18 mouse cellular contexts compared by ENCODE assay signal in the genomic region with DNA sequence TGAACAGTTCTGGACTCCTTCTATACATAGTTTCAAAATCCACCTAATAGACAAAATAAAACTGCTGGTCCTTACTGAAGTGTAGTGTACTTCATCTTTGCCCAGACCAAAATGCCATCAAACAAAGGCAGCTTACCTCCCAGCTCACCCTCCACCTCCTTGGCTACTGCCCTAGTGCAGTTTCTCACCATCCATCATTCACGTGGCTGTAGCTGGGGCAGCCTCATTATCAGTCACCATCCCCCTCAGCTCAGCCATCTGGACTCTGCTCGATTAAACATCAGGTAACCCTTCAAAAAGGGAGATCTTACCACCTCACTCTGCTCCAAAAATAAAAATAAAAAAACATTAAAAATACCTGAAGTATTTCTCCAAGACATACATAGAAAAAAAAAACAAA.
DNase-seq lines count a peak whose midpoint lies in the region; ATAC-seq lines count a peak whose summit lies in the region.
"Had no signal": no experiment of that assay in that cellular context is flagged by ENCODE, and none has a peak within 500 bp of the region (broad histone marks: within the 10 kb centered on the region; RNA-seq: fewer than 3 reads in every experiment).

No protein-coding gene starts in this region.

- no peaks in the 10 kb centered on the region for H3K9me3 ChIP-seq in forebrain, embryonic 15.5 days
- no peaks in the 10 kb centered on the region for H3K9me3 ChIP-seq in forebrain, embryonic 12.5 days
- no peaks in the 10 kb centered on the region for H3K9me3 ChIP-seq in forebrain, embryonic 16.5 days (ENCODE audit: control insufficient read depth, low read length)
- H3K9me3 ChIP-seq in neural tube, embryonic 15.5 days (replicated peaks): no peaks in the 10 kb centered on the region
- H3K9me3 ChIP-seq: embryonic facial prominence, embryonic 10.5 days had no signal

- H3K27ac ChIP-seq in forebrain, embryonic 15.5 days (replicated peaks): peak overlapping the region; percentile 47; the same call in 1 of the 2 replicates
- H3K27ac ChIP-seq in forebrain, embryonic 12.5 days: no peak overlapping the region
- H3K27ac ChIP-seq in forebrain, embryonic 16.5 days (ENCODE audit: low read length): no peak overlapping the region; the same call in 1 of the 2 replicates
- H3K27ac ChIP-seq in neural tube, embryonic 15.5 days (replicated peaks): no peak overlapping the region
- H3K27ac ChIP-seq: embryonic facial prominence, embryonic 10.5 days; hindbrain, embryonic 14.5 days had no signal

- no peak overlapping the region for H3K4me3 ChIP-seq in forebrain, embryonic 15.5 days
- H3K4me3 ChIP-seq in forebrain, embryonic 12.5 days (replicated peaks): no peak overlapping the region
- no peak overlapping the region for H3K4me3 ChIP-seq in forebrain, embryonic 16.5 days (replicated peaks; ENCODE audit: low read length)
- H3K4me3 ChIP-seq in neural tube, embryonic 15.5 days (replicated peaks): no peak overlapping the region
- H3K4me3 ChIP-seq: embryonic facial prominence, embryonic 10.5 days had no signal

- H3K27me3 ChIP-seq in forebrain, embryonic 15.5 days: no peaks in the 10 kb centered on the region
- H3K27me3 ChIP-seq in forebrain, embryonic 12.5 days: no peaks in the 10 kb centered on the region
- no peaks in the 10 kb centered on the region for H3K27me3 ChIP-seq in forebrain, embryonic 16.5 days (replicated peaks; ENCODE audit: control insufficient read depth, insufficient read depth, low read length)
- H3K27me3 ChIP-seq in neural tube, embryonic 15.5 days (replicated peaks): no peaks in the 10 kb centered on the region

- intact Hi-C loops in left cerebral cortex, postnatal 4 days (cut with DNase I): no loop called here
- intact Hi-C loops in left cerebral cortex, postnatal 36 days (cut with DNase I): no loop called here

- no peaks in the 10 kb centered on the region for H3K36me3 ChIP-seq in forebrain, embryonic 15.5 days
- no peaks in the 10 kb centered on the region for H3K36me3 ChIP-seq in forebrain, embryonic 12.5 days (replicated peaks)
- H3K36me3 ChIP-seq in forebrain, embryonic 16.5 days (ENCODE audit: control insufficient read depth, insufficient read depth): no peaks in the 10 kb centered on the region
- H3K36me3 ChIP-seq in neural tube, embryonic 15.5 days: no peaks in the 10 kb centered on the region
- H3K36me3 ChIP-seq: embryonic facial prominence, embryonic 10.5 days had no signal

- H3K9ac ChIP-seq in forebrain, embryonic 15.5 days (replicated peaks): no peak overlapping the region
- H3K9ac ChIP-seq in forebrain, embryonic 12.5 days: no peak overlapping the region
- H3K9ac ChIP-seq in forebrain, embryonic 16.5 days (replicated peaks; ENCODE audit: low read depth, low read length): no peak overlapping the region
- no peak overlapping the region for H3K9ac ChIP-seq in neural tube, embryonic 15.5 days (replicated peaks)
- H3K9ac ChIP-seq: hindbrain, embryonic 14.5 days had no signal

- peaks cover 5% of the 10 kb centered on the region; the same call in 1 of the 2 replicates for H3K4me1 ChIP-seq in forebrain, embryonic 15.5 days
- no peaks in the 10 kb centered on the region for H3K4me1 ChIP-seq in forebrain, embryonic 12.5 days
- H3K4me1 ChIP-seq in forebrain, embryonic 16.5 days (replicated peaks; ENCODE audit: control insufficient read depth, insufficient read depth, low read length): no peaks in the 10 kb centered on the region
- no peaks in the 10 kb centered on the region for H3K4me1 ChIP-seq in neural tube, embryonic 15.5 days
- H3K4me1 ChIP-seq: embryonic facial prominence, embryonic 10.5 days had no signal

- DNase-seq in cerebellum, postnatal 14 days: peak; percentile 21 to 33
- no peak for DNase-seq in cerebellum, adult 18-20 months
- DNase-seq in left cerebral cortex, postnatal 4 days: peak; percentile 1
- no peak for DNase-seq in left cerebral cortex, postnatal 36 days (ENCODE audit: low spot score in 2 of 2)
- DNase-seq: adrenal gland, postnatal 10 days; cerebellum, adult 11-12 months; gastrocnemius, postnatal 25 days; heart, postnatal 10 days; heart, postnatal 4 days; kidney, adult 8-10 months had no signal

- ATAC-seq in forebrain, embryonic 15.5 days (replicated peaks): 0 out of 2 replicates have a peak, but pooled peaks have one; percentile 68
- ATAC-seq in forebrain, embryonic 12.5 days (ENCODE audit: low FRiP score): no peak
- ATAC-seq in forebrain, embryonic 16.5 days: peak; percentile 73
- ATAC-seq in neural tube, embryonic 15.5 days (ENCODE audit: low FRiP score): no peak
- ATAC-seq: inflammation-experienced regulatory T-cells, adult 6 months; intestine, postnatal 0 days had no signal

- H3K4me2 ChIP-seq in forebrain, embryonic 15.5 days (replicated peaks): no peak overlapping the region
- no peak overlapping the region for H3K4me2 ChIP-seq in forebrain, embryonic 12.5 days
- H3K4me2 ChIP-seq in forebrain, embryonic 16.5 days (ENCODE audit: low read length): no peak overlapping the region
- H3K4me2 ChIP-seq in neural tube, embryonic 15.5 days: no peak overlapping the region
- H3K4me2 ChIP-seq: hindbrain, embryonic 14.5 days had no signal

- WGBS in forebrain, embryonic 15.5 days: 28% methylated on average over 2 of the region's 2 CpGs
- 45% methylated on average over 2 of the region's 2 CpGs for WGBS in forebrain, embryonic 12.5 days
- 22% methylated on average over 2 of the region's 2 CpGs for WGBS in forebrain, embryonic 16.5 days
- WGBS in neural tube, embryonic 15.5 days: 48% methylated on average over 2 of the region's 2 CpGs

Comparison
In these comparisons a context has a peak if more than half of its experiments do, and no peak if none do; other contexts are left out.
1. DNase-seq: peak in cerebellum, postnatal 14 days (2 of 2) and left cerebral cortex, postnatal 4 days (single experiment); none in cerebellum, adult 18-20 months (0 of 2) and left cerebral cortex, postnatal 36 days (0 of 2).
2. ATAC-seq: peak in forebrain, embryonic 15.5 days (single experiment) and forebrain, embryonic 16.5 days (single experiment); none in forebrain, embryonic 12.5 days (single experiment) and neural tube, embryonic 15.5 days (single experiment).